In the genomic region with DNA sequence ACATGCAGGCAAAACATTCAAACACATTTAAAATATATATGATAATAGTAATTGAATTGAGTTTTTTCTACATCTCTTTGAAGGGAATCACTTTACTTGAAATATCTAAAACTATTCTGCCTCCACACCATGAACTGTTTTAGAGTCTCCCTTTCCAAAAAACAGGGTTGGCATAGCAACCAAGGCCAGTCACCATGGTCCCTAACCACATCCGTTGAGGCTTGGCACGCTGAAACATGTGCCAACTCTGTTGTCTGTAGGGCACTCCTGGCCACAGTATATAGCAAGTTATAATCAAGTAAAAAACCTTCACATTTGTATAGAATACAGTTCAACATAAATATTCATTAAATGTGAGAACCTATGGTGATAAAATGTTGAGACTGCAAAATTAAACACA, we compare ENCODE assay signal across 11 mouse cellular contexts. TPM values are rescaled to one million over a fixed set of nuclear protein-coding genes. Genes with fewer than 3 reads are reported as not detected.
DNase-seq lines count a peak whose midpoint lies in the region; ATAC-seq and TF ChIP-seq lines count a peak whose summit lies in the region.
"Had no signal": no experiment of that assay in that cellular context is flagged by ENCODE, and none has a peak within 500 bp of the region (broad histone marks: within the 10 kb centered on the region; RNA-seq: fewer than 3 reads in every experiment).

No protein-coding gene starts in this region.

- DNase-seq in midbrain, postnatal 0 days (ENCODE audit: low spot score): peak; percentile 59
- peak; percentile 85 for DNase-seq in T-cell, adult 2 months (ENCODE audit: low spot score)
- DNase-seq in thymus, postnatal 25 days: peak; percentile 73
- no peak for DNase-seq in testis, postnatal 10 days (ENCODE audit: low spot score)
- DNase-seq: cerebellum, postnatal 36 days; lung, postnatal 14 days had no signal

- WGBS in midbrain, postnatal 0 days: 53% methylated on average over 2 of the region's 2 CpGs
- WGBS in midbrain, embryonic 16.5 days: 68% methylated on average over 2 of the region's 2 CpGs
- 65% methylated on average over 2 of the region's 2 CpGs for WGBS in forebrain, embryonic 13.5 days

- no peak for TF ChIP-seq CTCF in midbrain, postnatal 0 days (IDR thresholded peaks at IDR 0.05)

- no peaks in the 10 kb centered on the region for H3K9me3 ChIP-seq in midbrain, postnatal 0 days (ENCODE audit: low read length)
- no peaks in the 10 kb centered on the region for H3K9me3 ChIP-seq in midbrain, embryonic 16.5 days (replicated peaks; ENCODE audit: control insufficient read depth, low read length, poor library complexity, severe bottlenecking)
- no peaks in the 10 kb centered on the region for H3K9me3 ChIP-seq in forebrain, embryonic 13.5 days (replicated peaks)
- H3K9me3 ChIP-seq: limb, embryonic 15.5 days; neural tube, embryonic 13.5 days had no signal

- no peak overlapping the region for H3K4me3 ChIP-seq in midbrain, postnatal 0 days (ENCODE audit: low read depth, low read length)
- no peak overlapping the region for H3K4me3 ChIP-seq in midbrain, embryonic 16.5 days (ENCODE audit: low read depth, low read length)
- no peak overlapping the region for H3K4me3 ChIP-seq in forebrain, embryonic 13.5 days
- H3K4me3 ChIP-seq: limb, embryonic 15.5 days; neural tube, embryonic 13.5 days had no signal

- no peaks in the 10 kb centered on the region for H3K27me3 ChIP-seq in midbrain, postnatal 0 days (ENCODE audit: insufficient read depth, low read length)
- H3K27me3 ChIP-seq in midbrain, embryonic 16.5 days (ENCODE audit: control insufficient read depth, insufficient read depth, low read depth, low read length): no peaks in the 10 kb centered on the region
- no peaks in the 10 kb centered on the region for H3K27me3 ChIP-seq in forebrain, embryonic 13.5 days
- H3K27me3 ChIP-seq: limb, embryonic 15.5 days; neural tube, embryonic 13.5 days had no signal

- no peak overlapping the region for H3K27ac ChIP-seq in midbrain, postnatal 0 days (ENCODE audit: low read depth, low read length)
- no peak overlapping the region for H3K27ac ChIP-seq in midbrain, embryonic 16.5 days (ENCODE audit: low read length)
- H3K27ac ChIP-seq in forebrain, embryonic 13.5 days: no peak overlapping the region
- H3K27ac ChIP-seq: limb, embryonic 15.5 days; neural tube, embryonic 13.5 days had no signal

- no peak for ATAC-seq in midbrain, postnatal 0 days (ENCODE audit: low FRiP score)
- ATAC-seq in midbrain, embryonic 16.5 days: no peak
- ATAC-seq in megakaryocyte-erythroid progenitor cell, adult 5-6 weeks (replicated peaks; ENCODE audit: low FRiP score, low TSS enrichment, poor library complexity, severe bottlenecking): peak; percentile 72; the same call in 1 of the 2 replicates
- ATAC-seq in forebrain, embryonic 13.5 days: no peak

- no peaks in the 10 kb centered on the region; the same call in 1 of the 2 replicates for H3K4me1 ChIP-seq in midbrain, postnatal 0 days (ENCODE audit: insufficient read depth, low read length)
- H3K4me1 ChIP-seq in midbrain, embryonic 16.5 days (ENCODE audit: control insufficient read depth, insufficient read depth, low read length): no peaks in the 10 kb centered on the region; the same call in 1 of the 2 replicates
- H3K4me1 ChIP-seq in forebrain, embryonic 13.5 days: peaks cover 11% of the 10 kb centered on the region; the same call in 1 of the 2 replicates

- H3K9ac ChIP-seq in midbrain, postnatal 0 days (replicated peaks; ENCODE audit: low read length, poor library complexity, severe bottlenecking): no peak overlapping the region
- H3K9ac ChIP-seq in midbrain, embryonic 16.5 days (ENCODE audit: low read depth, low read length): no peak overlapping the region
- no peak overlapping the region for H3K9ac ChIP-seq in forebrain, embryonic 13.5 days
- H3K9ac ChIP-seq: limb, embryonic 15.5 days; neural tube, embryonic 13.5 days had no signal

- no peaks in the 10 kb centered on the region for H3K36me3 ChIP-seq in midbrain, postnatal 0 days (ENCODE audit: insufficient read depth, low read length)
- H3K36me3 ChIP-seq in midbrain, embryonic 16.5 days (ENCODE audit: control insufficient read depth, insufficient read depth, low read length): no peaks in the 10 kb centered on the region
- H3K36me3 ChIP-seq in forebrain, embryonic 13.5 days (ENCODE audit: poor library complexity, severe bottlenecking): no peaks in the 10 kb centered on the region
- H3K36me3 ChIP-seq: limb, embryonic 15.5 days; neural tube, embryonic 13.5 days had no signal

- H3K4me2 ChIP-seq in midbrain, postnatal 0 days (ENCODE audit: low read depth, low read length, poor library complexity, severe bottlenecking): no peak overlapping the region
- H3K4me2 ChIP-seq in midbrain, embryonic 16.5 days (ENCODE audit: low read length): no peak overlapping the region
- H3K4me2 ChIP-seq in forebrain, embryonic 13.5 days: no peak overlapping the region
- H3K4me2 ChIP-seq: limb, embryonic 15.5 days; neural tube, embryonic 13.5 days had no signal

RNA-seq across cellular contexts. Expression of gene Znrf3, which starts 12.3 kb away (rescaled TPM):
- 11.0 and 12.5 TPM in 2 replicates for total RNA-seq in midbrain, postnatal 0 days (2014; rRNA removed)
- 6.9 and 7.8 TPM in 2 replicates for polyA plus RNA-seq in midbrain, postnatal 0 days (2015; fragmentation: Nextera tagmentation; extraction: Ambion mirVana)
- polyA plus RNA-seq in midbrain, embryonic 16.5 days (2015; fragmentation: Nextera tagmentation; extraction: Ambion mirVana): 7.7 and 9.0 TPM in 2 replicates
- total RNA-seq in megakaryocyte-erythroid progenitor cell, adult 5-6 weeks (2014; fragmentation: Nextera tagmentation): 12.2 and 13.7 TPM in 2 replicates
- total RNA-seq in megakaryocyte-erythroid progenitor cell, adult 5-6 weeks (2017): 3.8 and 4.6 TPM in 2 replicates
- polyA plus RNA-seq in forebrain, embryonic 13.5 days (2015; fragmentation: Nextera tagmentation; extraction: Ambion mirVana): 9.2 and 10.8 TPM in 2 replicates
